Mouse (Mus musculus): ENCODE measurements around the gene Parn. TPM values are rescaled to one million over a fixed set of nuclear protein-coding genes. Genes with fewer than 3 reads are reported as not detected.

Gene Parn
- total RNA-seq, 2 experiments from 2014 or later: 13.8 to 14.1 TPM

GRCm38 (mm10) chr16:13498923-13499322 lies 169.0 kb downstream of the Parn start:
- intact Hi-C loops (cut with DNase I): no loop called here
- DNase-seq: no peak

GRCm38 (mm10) chr16:13493981-13494380 lies 174.0 kb downstream of the Parn start:
- DNase-seq: peak; percentile 28 to 66
- intact Hi-C loops (cut with DNase I): no loop called here

- intact Hi-C loops (cut with DNase I): no loop called here
- no peak for DNase-seq
Observed at GRCm38 (mm10) chr16:13492996-13493395, 175.0 kb downstream of the Parn start.

GRCm38 (mm10) chr16:13491776-13492175 lies 176.2 kb downstream of the Parn start:
- DNase-seq: no peak
- intact Hi-C loops (cut with DNase I): no loop called here

Other genes with a start within 250 kb of the Parn start
- 10 to 100 TPM; 43.0 to 48.4 TPM for gene Bfar, start 3.7 kb upstream of the Parn start, total RNA-seq (2021)
- 1 to 10 TPM; 2.5 to 3.8 TPM for gene 3110001I22Rik, start 3.8 kb upstream of the Parn start, total RNA-seq (2021)
- gene Pla2g10, start 62.8 kb upstream of the Parn start, total RNA-seq (2021): not detected
- 10 to 100 TPM; 35.5 to 36.8 TPM for gene Rrn3, start 112.5 kb upstream of the Parn start, total RNA-seq (2021)
- 10 to 100 TPM; 49.7 to 50.1 TPM for gene Ntan1, start 150.7 kb upstream of the Parn start, total RNA-seq (2021)
- 10 to 100 TPM; 69.7 to 72.4 TPM for gene Pdxdc1, start 235.0 kb upstream of the Parn start, total RNA-seq (2021)
- gene Mpv17l, start 235.0 kb upstream of the Parn start, total RNA-seq (2021): under 1 TPM; 0.59 to 0.79 TPM

All from heart, postnatal 14 days (tissue).